Mouse (Mus musculus): ENCODE data around the gene Snx20. TPM values are rescaled to one million over a fixed set of nuclear protein-coding genes. Genes with fewer than 3 reads are reported as not detected.

Snx20 gene
- total and polyA plus RNA-seq, 3 experiments, result 69.1 to 117 (median 93.1) TPM

DNA sequence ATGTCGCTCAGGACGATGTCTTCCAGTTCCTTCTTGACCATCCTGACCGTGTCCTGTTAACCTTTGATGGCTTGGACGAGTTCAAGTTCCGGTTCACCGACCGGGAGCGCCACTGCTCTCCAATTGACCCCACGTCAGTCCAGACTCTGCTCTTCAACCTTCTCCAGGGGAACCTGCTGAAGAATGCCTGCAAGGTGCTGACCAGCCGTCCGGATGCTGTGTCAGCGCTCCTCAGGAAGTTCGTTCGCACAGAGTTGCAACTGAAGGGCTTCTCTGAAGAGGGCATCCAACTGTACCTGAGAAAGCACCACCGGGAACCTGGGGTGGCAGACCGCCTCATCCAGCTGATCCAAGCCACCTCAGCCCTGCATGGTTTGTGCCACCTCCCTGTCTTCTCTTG, 28.2 kb upstream of the Snx20 start:
- DNase-seq (ENCODE audit: extremely low read depth), result no peak
- H3K27ac ChIP-seq (ENCODE audit: insufficient read depth, low read depth), result 0 out of 2 replicates have a peak overlapping the region, but pooled peaks have one; percentile 12
- H3K4me2 ChIP-seq (ENCODE audit: insufficient read depth, low read depth, poor library complexity, severe bottlenecking), result no peak overlapping the region
- dilution Hi-C loops (cut with MboI; ENCODE audit: extremely low pct_ligation_motif_present, extremely low pct_unique_long_range_greater_than_20kb, low sequenced_read_pairs), result no loop called here
- H3K79me2 ChIP-seq (replicated peaks; ENCODE audit: control insufficient read depth, extremely low read depth, insufficient read depth, poor library complexity, severe bottlenecking), result peaks cover 26% of the 10 kb centered on the region
- no peaks in the 10 kb centered on the region for H3K27me3 ChIP-seq (replicated peaks)
- H3K9me3 ChIP-seq (replicated peaks; ENCODE audit: low read length), result no peaks in the 10 kb centered on the region
- TF ChIP-seq PAX5 (IDR thresholded peaks at IDR 0.05; ENCODE audit: low read length), result no peak
- H3K9ac ChIP-seq (ENCODE audit: insufficient read depth, low read depth), result no peak overlapping the region
- H3K36me3 ChIP-seq (replicated peaks in 1 of 2; ENCODE audit: control insufficient read depth in 1 of 2, insufficient read depth in 1 of 2, low read length in 1 of 2), result peaks cover 46 to 63% of the 10 kb centered on the region in 2 experiments
- peaks cover 50 to 92% of the 10 kb centered on the region in 2 experiments for H3K4me1 ChIP-seq (ENCODE audit: control insufficient read depth in 1 of 2, insufficient read depth in 2 of 2)
- in situ Hi-C loops (cut with MboI; ENCODE audit: low pct_ligation_motif_present, low pct_unique_long_range_greater_than_20kb, low sequenced_read_pairs), result no loop called here
- H3K4me3 ChIP-seq (replicated peaks in 1 of 3; ENCODE audit: low read depth in 2 of 3, low read length in 2 of 3, poor library complexity in 1 of 3), result no peak overlapping the region

GRCm38 (mm10) chr8:88662401-88662821, 26.5 kb upstream of the Snx20 start:
- H3K27me3 ChIP-seq (replicated peaks), result no peaks in the 10 kb centered on the region
- H3K9ac ChIP-seq (ENCODE audit: insufficient read depth, low read depth), result peak overlapping the region; percentile 19; the same call in 1 of the 2 replicates
- dilution Hi-C loops (cut with MboI; ENCODE audit: extremely low pct_ligation_motif_present, extremely low pct_unique_long_range_greater_than_20kb, low sequenced_read_pairs), result no loop called here
- peaks cover 56 to 89% of the 10 kb centered on the region in 2 experiments for H3K4me1 ChIP-seq (ENCODE audit: control insufficient read depth in 1 of 2, insufficient read depth in 2 of 2)
- no peaks in the 10 kb centered on the region for H3K9me3 ChIP-seq (replicated peaks; ENCODE audit: low read length)
- H3K27ac ChIP-seq (ENCODE audit: insufficient read depth, low read depth), result peak overlapping the region; percentile 91
- in situ Hi-C loops (cut with MboI; ENCODE audit: low pct_ligation_motif_present, low pct_unique_long_range_greater_than_20kb, low sequenced_read_pairs), result no loop called here
- H3K4me3 ChIP-seq (replicated peaks in 1 of 3; ENCODE audit: low read depth in 2 of 3, low read length in 2 of 3, poor library complexity in 1 of 3), result peak overlapping the region in 2 of 3 experiments; percentile 4 to 7
- DNase-seq (ENCODE audit: extremely low read depth), result peak; percentile 89
- H3K4me2 ChIP-seq (ENCODE audit: insufficient read depth, low read depth, poor library complexity, severe bottlenecking), result peak overlapping the region; percentile 17; the same call in 1 of the 2 replicates
- peaks cover 58 to 78% of the 10 kb centered on the region in 2 experiments for H3K36me3 ChIP-seq (replicated peaks in 1 of 2; ENCODE audit: control insufficient read depth in 1 of 2, insufficient read depth in 1 of 2, low read length in 1 of 2)
- H3K79me2 ChIP-seq (replicated peaks; ENCODE audit: control insufficient read depth, extremely low read depth, insufficient read depth, poor library complexity, severe bottlenecking), result peaks cover 32% of the 10 kb centered on the region
- TF ChIP-seq MXI1 (IDR thresholded peaks at IDR 0.05; ENCODE audit: low read depth, low read length), result 0 out of 2 replicates have a peak, but pooled peaks have one; percentile 45
- TF ChIP-seq E2F4 (IDR thresholded peaks at IDR 0.05; ENCODE audit: insufficient replicate concordance, low read depth, low read length), result no peak
- peak; percentile 4; the same call in 1 of the 2 replicates for TF ChIP-seq TCF12 (IDR thresholded peaks at IDR 0.05; ENCODE audit: low read depth, low read length)
- peak; percentile 46; the same call in 1 of the 2 replicates for TF ChIP-seq CHD2 (IDR thresholded peaks at IDR 0.05; ENCODE audit: low read length)
- TF ChIP-seq SIN3A (IDR thresholded peaks at IDR 0.05; ENCODE audit: low read length), result peak; percentile 83
- TF ChIP-seq ZC3H11A (IDR thresholded peaks at IDR 0.05; ENCODE audit: low read depth, low read length), result no peak
- no peak; the same call in 1 of the 2 replicates for TF ChIP-seq SMC3 (IDR thresholded peaks at IDR 0.05; ENCODE audit: low read depth, low read length)
- peak; percentile 58 for TF ChIP-seq ZNF384 (IDR thresholded peaks at IDR 0.05; ENCODE audit: low read depth, low read length)
- 0 out of 2 replicates have a peak, but pooled peaks have one; percentile 40 for TF ChIP-seq MYC (IDR thresholded peaks at IDR 0.05; ENCODE audit: low read depth, low read length)
- TF ChIP-seq IRF4 (IDR thresholded peaks at IDR 0.05; ENCODE audit: low read depth, low read length), result peak; percentile 88
- TF ChIP-seq BHLHE40 (IDR thresholded peaks at IDR 0.05; ENCODE audit: low read depth, low read length), result peak; percentile 46; the same call in 1 of the 2 replicates
- TF ChIP-seq ELF1 (IDR thresholded peaks at IDR 0.05; ENCODE audit: low read depth, low read length), result peak; percentile 80
- no peak for TF ChIP-seq MAX (IDR thresholded peaks at IDR 0.05; ENCODE audit: low read length)
- TF ChIP-seq TBP (conservative IDR thresholded peaks at IDR 0.05; ENCODE audit: low read depth, low read length), result 0 out of 2 replicates have a peak, but pooled peaks have one; percentile 36
- peak; percentile 50; the same call in 1 of the 2 replicates for TF ChIP-seq ZMIZ1 (IDR thresholded peaks at IDR 0.05; ENCODE audit: low read depth, low read length)
- TF ChIP-seq PAX5 (IDR thresholded peaks at IDR 0.05; ENCODE audit: low read length), result no peak
- TF ChIP-seq ETS1 (conservative IDR thresholded peaks at IDR 0.05; ENCODE audit: low read depth, low read length), result peak; percentile 88
- TF ChIP-seq ZKSCAN1 (IDR thresholded peaks at IDR 0.05; ENCODE audit: borderline replicate concordance, low read depth, low read length), result no peak
- 0 out of 2 replicates have a peak, but pooled peaks have one; percentile 51 for TF ChIP-seq RCOR1 (conservative IDR thresholded peaks at IDR 0.05; ENCODE audit: low read depth, low read length)
- TF ChIP-seq GABPA (IDR thresholded peaks at IDR 0.05; ENCODE audit: insufficient replicate concordance, low read depth, low read length), result no peak
- TF ChIP-seq RAD21 (IDR thresholded peaks at IDR 0.05; ENCODE audit: low read depth, low read length), result no peak; the same call in 1 of the 2 replicates
- no peak for TF ChIP-seq NRF1 (IDR thresholded peaks at IDR 0.05; ENCODE audit: low read depth, low read length)
- TF ChIP-seq POLR2A (IDR thresholded peaks at IDR 0.05; ENCODE audit: low read depth, low read length), result peak; percentile 22
- TF ChIP-seq USF2 (conservative IDR thresholded peaks at IDR 0.05; ENCODE audit: low read depth, low read length), result no peak
- TF ChIP-seq CTCF (conservative IDR thresholded peaks at IDR 0.05 in 1 of 2, IDR thresholded peaks at IDR 0.05 in 1 of 2; ENCODE audit: low read depth in 2 of 2, low read length in 2 of 2), result no peak
- no peak for TF ChIP-seq UBTF (IDR thresholded peaks at IDR 0.05; ENCODE audit: low read depth, low read length)
- no peak for TF ChIP-seq MAZ (IDR thresholded peaks at IDR 0.05; ENCODE audit: low read depth, low read length)
- no peak for TF ChIP-seq POLR2AphosphoS2 (IDR thresholded peaks at IDR 0.05; ENCODE audit: low read depth, low read length)
- TF ChIP-seq JUND (conservative IDR thresholded peaks at IDR 0.05; ENCODE audit: low read depth, low read length), result no peak; the same call in 1 of the 2 replicates
- no peak for TF ChIP-seq KAT2A (IDR thresholded peaks at IDR 0.05; ENCODE audit: insufficient replicate concordance, low read length)
- peak; percentile 78 for TF ChIP-seq MEF2A (IDR thresholded peaks at IDR 0.05; ENCODE audit: borderline replicate concordance, low read depth, low read length)
- TF ChIP-seq NELFE (IDR thresholded peaks at IDR 0.05; ENCODE audit: low read depth, low read length), result 0 out of 2 replicates have a peak, but pooled peaks have one; percentile 24
